Mouse (Mus musculus): ENCODE measurements at regions not wholly inside any gene's neighbourhood (a gene's known extent, or its start where the extent isn't known, plus 50 kb on each side); places are given as distances from the start of the nearest gene placed in this dataset.

DNA sequence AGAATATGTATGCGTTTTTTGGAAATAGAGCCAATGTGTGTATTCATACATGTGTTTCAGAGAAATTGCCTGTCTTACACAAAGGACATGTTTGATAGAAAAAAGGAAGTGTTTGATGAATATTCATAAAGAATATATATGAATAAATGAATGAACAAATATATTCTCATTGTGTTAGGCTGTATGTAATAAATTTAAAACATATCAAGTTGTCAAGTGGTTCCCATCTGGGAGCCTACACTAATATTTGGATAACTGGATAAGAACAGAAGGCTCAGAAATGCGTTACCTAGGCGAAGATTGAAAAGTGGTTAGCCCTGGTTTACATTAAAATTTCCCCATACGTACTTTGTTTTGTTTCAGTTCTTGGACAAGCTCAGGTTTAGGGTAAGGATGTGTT is 1369.7 kb downstream of the Slc22a22 start:
- TF ChIP-seq CTCF (IDR thresholded peaks at IDR 0.05; ENCODE audit: low read depth, low read length) (no peak), POLR2A (IDR thresholded peaks at IDR 0.05; ENCODE audit: borderline replicate concordance, low read depth, low read length) (no peak)

Measured in bone marrow macrophage, adult 2 months (primary cell).